Mouse (Mus musculus): ENCODE results near the gene Bricd5.
"Not testable (repeated sequence)": the region's sequence is repeated elsewhere in the genome, so short reads cannot be mapped to it uniquely, and the experiment has no call there.

The Bricd5 gene

GRCm38 (mm10) chr17:24473612-24474275 is at the start of gene Bricd5:
Gene Bricd5 (plus strand): TSS chr17:24473884.
- DNase-seq = no peak

GRCm38 (mm10) chr17:24424489-24424888 is 49.2 kb upstream of the Bricd5 start:
- no peak for DNase-seq

DNA sequence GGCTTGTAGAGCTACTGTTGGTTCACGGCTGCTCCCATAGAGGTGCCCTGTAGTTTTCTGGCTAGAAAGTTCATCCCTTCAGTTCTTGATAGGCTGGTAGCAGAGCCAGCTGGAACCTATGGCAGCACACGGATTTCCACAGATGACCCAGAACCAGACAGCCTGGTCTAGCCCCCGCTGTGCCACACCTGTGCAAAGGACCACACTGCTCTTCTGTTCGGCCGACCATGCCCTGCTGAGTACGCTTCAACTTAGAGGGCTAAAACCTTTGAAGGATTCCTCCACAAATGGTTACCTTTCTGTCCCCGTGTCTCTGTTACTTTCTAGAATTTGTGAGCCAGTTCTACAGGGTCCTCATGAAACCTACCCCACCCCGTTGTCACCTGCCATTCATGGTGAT is 48.4 kb upstream of the Bricd5 start:
- DNase-seq = not testable (repeated sequence)

DNA sequence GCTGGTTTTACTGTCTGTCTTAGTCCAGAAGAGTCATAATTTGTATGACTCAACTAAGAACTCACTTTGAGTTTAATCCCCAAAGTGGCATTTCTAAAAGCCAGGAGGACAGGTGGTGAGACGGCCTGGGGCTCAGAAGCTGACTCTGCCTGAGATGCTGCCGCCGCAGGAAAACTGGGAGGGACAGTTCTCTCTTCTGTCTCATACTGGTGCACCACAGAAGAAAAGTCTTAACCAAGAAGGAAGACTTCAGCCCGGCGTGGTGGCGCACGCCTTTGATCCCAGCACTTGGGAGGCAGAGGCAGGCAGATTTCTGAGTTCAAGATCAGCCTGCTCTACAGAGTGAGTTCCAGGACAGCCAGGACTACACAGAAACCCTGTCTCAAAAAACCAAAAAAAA is 47.8 kb upstream of the Bricd5 start:
- no peak for DNase-seq

- peak; percentile 98 for DNase-seq
Measured at GRCm38 (mm10) chr17:24426471-24427169, 47.1 kb upstream of the Bricd5 start, which contains the start of gene Eci1. Gene Eci1 (plus strand): TSS chr17:24426641.

DNA sequence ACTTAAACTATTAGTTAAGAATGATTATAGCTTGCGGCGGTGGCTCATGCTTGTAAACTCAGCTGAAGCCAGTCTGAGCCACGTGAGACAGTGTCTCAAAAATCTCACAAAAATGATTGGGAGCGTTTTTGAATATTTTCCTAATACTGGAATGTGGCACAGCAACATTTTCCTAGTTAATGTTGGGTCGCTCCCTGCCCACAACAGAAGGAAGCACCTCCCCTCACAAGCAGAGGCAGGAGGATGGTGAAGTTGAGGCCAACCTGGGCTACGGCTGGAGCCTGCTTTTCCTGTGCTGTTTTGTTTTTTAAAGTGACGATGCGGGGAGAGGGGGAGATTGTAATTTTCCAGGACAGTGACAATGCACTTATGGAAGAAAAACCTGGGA is 46.5 kb upstream of the Bricd5 start:
- DNase-seq = no peak

- DNase-seq = no peak
Measured at GRCm38 (mm10) chr17:24429201-24429983, 44.3 kb upstream of the Bricd5 start.

GRCm38 (mm10) chr17:24437016-24437415 is 36.7 kb upstream of the Bricd5 start:
- DNase-seq = peak; percentile 84

DNA sequence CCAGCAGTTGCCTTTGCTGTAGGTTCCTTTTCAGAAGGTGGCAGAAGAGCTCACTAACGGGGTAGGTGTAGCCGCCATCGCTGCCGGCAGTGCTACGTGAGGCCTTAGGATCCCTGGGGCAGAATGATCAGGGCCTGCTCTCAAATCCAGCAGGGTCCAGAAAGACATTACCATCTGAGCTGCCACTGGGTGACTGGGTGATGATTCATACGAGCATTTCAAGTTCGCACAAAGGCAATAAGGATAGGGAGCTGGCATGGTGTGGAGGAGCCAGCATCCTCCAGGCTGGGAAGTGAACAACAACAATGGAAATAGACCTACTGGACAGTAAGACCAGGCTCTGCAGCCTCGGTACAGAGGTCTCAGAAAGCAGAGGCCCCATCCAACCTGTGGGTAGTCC is 33.3 kb upstream of the Bricd5 start:
- no peak for DNase-seq

DNA sequence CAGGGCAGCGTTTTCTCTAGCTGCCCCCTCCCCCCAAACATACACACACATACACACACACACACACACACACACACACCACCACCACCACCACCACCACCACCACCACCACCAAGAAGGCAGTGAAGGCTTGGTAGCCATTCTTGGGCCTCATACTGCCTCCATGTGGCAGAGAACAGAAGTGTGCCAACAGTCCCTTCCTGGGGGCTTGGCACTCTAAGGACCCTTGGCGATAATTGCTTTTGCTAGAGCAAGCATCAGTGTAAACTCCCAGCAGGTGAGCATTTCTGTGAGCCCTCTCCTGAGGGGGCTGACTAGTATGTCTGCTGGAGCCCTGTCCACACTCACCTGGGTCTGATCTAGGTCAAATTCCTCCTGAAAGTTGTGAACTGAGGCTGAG is 32.5 kb upstream of the Bricd5 start:
- no peak for DNase-seq

DNA sequence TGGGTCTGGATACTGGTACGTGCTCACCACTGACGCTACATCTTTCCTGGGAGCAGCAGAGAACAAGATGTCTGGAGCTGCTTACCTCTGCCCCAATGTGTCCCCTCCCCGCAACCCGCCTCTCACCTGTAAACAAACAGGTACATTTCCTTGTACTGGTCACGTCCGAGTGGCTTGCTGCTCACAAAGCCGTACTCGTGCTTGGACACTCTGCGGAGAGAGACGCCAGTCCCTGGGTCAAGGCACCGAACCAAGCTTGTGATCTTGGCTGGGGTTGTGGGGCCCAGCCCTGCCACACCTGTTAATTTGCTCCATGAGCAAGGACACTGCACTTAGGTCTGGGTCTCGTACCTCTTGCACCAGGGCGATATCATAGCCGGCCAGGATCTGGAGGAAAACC is 31.6 kb upstream of the Bricd5 start:
- DNase-seq = no peak

- no peak for DNase-seq
Measured at GRCm38 (mm10) chr17:24442632-24443155, 31.0 kb upstream of the Bricd5 start, which contains the start of gene Dnase1l2. Gene Dnase1l2 (minus strand): TSS chr17:24443105.

GRCm38 (mm10) chr17:24443409-24443808 is 30.3 kb upstream of the Bricd5 start:
- peak; percentile 85 for DNase-seq

DNA sequence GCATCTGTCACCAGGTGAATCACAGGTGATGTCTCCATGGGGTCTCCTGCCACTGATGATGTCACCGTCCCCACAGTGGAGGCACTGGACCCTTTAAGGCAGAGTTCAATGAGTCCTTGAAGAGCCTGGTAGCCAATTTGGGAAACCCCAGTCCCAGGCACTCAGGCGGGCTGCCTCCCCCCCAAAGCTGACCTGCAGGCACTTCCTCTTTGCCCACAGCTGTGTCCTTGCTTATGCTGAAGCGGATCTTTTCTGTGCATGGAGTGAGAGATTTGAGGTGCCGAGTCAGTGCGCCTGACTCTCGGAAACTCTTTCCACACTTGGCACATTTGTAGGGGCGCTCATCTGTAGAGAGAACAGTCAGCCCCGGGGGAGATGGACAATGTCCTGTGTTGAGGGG is 27.1 kb upstream of the Bricd5 start:
- no peak for DNase-seq

DNA sequence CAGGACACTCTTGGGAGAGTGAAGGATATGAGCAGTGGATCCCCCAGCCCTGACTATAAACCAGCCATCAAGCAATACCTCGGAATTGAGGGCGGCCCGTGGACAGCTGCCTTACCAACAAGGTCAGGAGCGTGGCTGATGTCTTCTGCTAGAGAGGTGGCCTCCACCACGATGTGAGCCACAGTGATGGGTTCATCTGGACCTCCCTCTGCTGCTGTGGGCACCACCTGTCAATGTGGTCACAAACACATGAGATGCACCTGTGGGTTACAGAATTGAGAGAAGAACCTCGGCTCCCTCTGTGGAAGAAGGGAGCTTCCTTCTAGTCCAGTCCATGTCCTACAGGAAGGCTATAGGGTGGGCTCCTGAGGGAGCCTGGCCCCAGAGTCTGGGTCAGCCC is 24.2 kb upstream of the Bricd5 start:
- no peak for DNase-seq

DNA sequence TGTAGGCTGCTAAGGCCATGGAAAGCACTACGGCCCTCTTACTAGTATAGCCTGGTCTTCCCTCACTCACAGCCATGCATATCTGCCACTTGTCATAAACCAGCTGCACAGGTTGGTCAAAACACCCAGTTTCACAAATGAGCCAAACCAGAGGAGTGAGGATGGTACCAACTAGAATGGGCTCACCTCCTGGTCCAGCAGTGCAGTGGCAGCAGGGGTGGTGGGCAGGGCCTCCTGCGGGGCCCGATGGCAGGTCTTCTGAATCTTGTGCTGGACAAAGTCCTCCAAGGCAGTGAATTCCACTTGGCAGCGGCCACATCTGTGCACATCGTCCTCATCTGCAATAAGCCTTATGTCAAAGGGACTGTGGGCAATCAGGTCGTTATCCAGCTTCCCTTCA is 22.5 kb upstream of the Bricd5 start:
- DNase-seq = no peak

GRCm38 (mm10) chr17:24453372-24453771 is 20.3 kb upstream of the Bricd5 start:
- DNase-seq = no peak

- no peak for DNase-seq
Measured at GRCm38 (mm10) chr17:24454218-24454755, 19.4 kb upstream of the Bricd5 start.

GRCm38 (mm10) chr17:24454756-24455522 is 18.7 kb upstream of the Bricd5 start:
- peak; percentile 99 for DNase-seq

GRCm38 (mm10) chr17:24455523-24456206 is 18.0 kb upstream of the Bricd5 start:
- peak; percentile 62 for DNase-seq

GRCm38 (mm10) chr17:24461580-24461979 is 12.1 kb upstream of the Bricd5 start:
- no peak for DNase-seq

DNA sequence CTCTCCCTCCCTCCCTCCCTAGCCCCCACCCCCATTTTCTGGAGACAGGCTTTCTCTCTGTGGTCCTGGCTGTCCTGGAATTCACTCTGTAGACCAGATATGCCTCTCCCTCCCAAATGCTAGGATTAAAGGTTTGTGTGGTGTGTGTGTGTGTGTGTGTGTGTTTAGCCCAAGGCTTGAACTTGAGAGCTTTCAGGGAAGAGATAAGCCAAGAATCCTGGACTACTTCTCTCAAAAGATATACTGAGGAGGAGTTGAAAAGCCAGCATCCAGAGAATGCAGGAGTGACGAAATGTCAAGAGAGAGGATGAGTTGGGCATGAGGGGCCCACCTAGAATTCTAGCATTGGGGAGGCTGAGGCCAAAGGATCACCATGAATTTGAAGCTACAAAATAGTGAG is 10.8 kb upstream of the Bricd5 start:
- DNase-seq = no peak

All from cerebellum, adult 9-10 months (tissue).